Mouse (Mus musculus) liver, adult 2 months (tissue): ENCODE measurements around the gene Pea15a.

Source experiments
- CTCF ChIP-seq: fragments of 200-500 bp; IDR thresholded peaks from 2 replicates; pipeline ENCODE4 v1.5.1; 2011; ENCODE audit warnings: low read depth, low read length, control low read depth
- POLR2A ChIP-seq: fragments of 200-500 bp; IDR thresholded peaks from 2 replicates; pipeline ENCODE4 v1.6.1; 2011; ENCODE audit warnings: low read length, control low read depth; ENCODE audit not compliant: insufficient read depth; ENCODE audit errors: extremely low read depth

GRCm38 (mm10) chr1:172220414-172220813 lies 13.8 kb upstream of the Pea15a start:
- TF ChIP-seq CTCF = no peak
- TF ChIP-seq POLR2A = no peak
